Mouse (Mus musculus) lung, postnatal 10 days (tissue): ENCODE results near the gene Bcas3.

Experiments used
- DNase-seq: peaks from one replicate; pipeline ENCODE4 v3.0.0; 2021

Gene Bcas3

GRCm38 (mm10) chr11:85380046-85380445 is 27.1 kb downstream of the Bcas3 start:
- no peak for DNase-seq

DNA sequence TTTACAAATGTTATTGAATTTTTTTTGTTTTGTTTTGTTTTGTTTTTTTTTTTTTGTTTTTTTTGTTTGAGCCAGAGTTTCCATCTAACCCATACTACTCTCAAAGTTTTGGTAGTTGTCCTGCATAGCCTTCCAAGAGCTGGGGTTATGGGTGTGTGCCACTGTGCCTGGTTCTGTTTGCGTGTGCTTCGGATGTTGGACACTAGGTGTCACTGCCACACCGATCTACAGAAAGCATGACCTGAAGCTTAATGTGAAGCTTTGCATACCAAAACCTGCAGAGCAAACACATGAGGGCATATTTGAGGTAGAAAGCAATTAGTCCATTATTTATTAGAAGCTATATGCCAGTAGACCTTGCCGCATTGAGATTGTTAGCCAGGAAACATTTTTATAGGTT is 29.1 kb downstream of the Bcas3 start:
- peak; percentile 87 for DNase-seq

DNA sequence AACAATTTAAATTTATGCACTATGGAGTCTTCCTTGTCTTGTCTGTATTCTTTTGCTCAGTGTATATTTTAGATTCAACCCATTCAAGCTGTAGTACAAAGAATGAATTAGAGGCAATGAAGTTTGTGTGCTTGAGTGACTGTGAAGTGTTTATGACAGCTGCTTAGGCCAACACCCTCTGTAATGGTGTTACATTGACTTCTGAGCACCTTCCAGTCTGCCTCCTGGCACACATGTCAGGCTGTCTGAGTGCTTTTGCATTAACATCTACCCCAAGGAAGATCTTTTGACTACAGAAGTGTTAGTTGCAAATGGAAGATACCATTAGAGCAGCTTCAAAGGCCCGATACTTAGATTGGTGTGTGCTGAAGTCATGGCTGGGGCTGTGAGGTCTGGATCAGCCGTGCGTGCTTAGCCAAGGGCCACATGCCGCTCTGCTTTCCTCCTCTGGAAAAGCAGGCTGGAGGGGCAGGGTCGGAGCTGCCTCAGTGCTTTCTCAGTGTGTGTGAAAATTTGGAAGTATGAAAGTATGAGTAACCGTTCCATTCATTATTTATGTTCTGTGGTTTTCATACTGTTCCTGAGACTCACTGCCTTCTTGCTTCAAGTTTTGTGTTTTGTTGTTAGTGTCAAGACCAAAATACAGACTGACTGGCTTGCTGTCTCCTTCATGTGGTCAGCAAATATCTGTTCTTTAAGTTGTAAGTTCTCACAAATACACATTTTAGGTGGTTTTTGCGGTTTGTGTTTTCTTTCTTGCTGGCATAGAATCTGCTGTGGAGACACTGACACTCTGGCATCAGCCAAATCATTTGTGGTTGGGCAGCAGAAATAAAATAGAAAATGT is 31.2 kb downstream of the Bcas3 start:
- DNase-seq = peak; percentile 72

DNA sequence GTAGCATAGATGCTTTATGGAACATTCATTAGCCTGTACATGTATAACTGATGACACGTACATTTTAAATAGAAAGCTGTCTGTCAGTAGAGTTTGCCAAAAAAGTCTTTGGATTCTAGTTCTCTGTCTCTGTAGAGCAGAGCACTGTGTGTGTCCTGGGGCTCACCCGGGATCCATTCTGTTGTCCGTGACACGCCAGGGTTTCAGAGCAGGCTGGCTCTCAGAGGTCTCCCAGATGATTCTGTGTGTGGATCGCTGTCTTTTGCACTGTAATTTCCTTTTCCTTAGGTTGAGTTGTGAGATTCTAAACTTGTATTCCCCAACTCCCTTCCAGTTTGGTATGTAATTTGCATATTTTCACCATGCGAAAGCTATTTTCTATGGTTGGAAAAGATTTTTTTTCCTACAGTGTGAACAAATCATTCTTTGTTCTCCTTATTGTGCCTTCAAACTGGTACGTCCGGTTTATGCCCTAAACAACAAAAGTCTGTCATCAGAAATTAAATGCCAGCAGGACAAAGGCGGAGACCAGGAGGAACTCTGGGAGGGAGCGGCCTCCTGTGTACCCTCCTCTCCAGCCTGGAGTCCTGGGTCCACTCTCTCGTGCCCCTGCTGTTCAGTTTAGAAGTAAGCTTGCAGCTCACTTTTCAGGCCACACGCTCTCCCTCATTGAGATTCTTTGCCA is 39.4 kb downstream of the Bcas3 start:
- DNase-seq = peak; percentile 80

GRCm38 (mm10) chr11:85392864-85393220 is 39.9 kb downstream of the Bcas3 start:
- peak; percentile 37 for DNase-seq

DNA sequence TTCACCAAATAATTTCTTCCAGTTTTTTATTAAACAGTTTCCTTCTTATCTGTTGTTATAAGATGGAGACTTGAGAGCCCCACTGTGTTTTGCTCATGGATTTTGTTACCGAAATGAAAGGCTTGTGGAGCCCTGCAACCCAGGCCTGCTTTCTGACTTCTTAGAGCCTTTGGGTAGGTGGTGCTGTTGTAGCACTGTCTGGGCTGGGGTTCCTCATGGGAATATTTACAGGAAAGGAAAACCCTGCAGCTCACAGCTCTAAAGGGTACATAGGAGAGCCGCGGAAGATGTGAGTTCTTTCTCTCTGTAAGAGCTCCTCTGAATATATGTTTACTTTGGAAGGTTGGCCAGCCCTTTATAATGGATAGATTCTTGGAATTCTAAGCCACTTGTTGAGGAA is 41.0 kb downstream of the Bcas3 start:
- peak; percentile 65 for DNase-seq

GRCm38 (mm10) chr11:85395361-85395760 is 42.4 kb downstream of the Bcas3 start:
- DNase-seq = no peak

- no peak for DNase-seq
Observed at GRCm38 (mm10) chr11:85406531-85406930, 53.6 kb downstream of the Bcas3 start.

DNA sequence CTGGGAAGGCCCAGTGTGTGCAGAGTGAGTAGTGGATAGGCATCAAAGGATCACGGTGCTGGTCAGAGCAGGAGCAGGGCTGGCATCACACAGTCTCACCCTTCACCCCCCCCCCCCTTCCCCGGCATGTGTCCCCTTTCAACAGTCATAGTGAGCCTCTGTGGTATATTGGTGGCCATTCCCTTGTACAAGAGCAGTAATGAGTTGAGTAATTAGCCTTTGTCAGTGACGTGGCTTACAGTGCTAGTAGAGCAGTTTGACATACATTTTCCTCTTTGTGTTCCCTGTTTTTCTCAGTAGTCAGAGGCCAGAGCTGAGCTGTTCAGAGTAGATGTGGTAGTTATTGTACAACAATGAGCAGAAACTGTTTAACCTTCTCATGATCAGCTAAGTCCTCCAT is 54.7 kb downstream of the Bcas3 start:
- DNase-seq = no peak

- DNase-seq = no peak
Observed at GRCm38 (mm10) chr11:85412319-85412718, 59.4 kb downstream of the Bcas3 start.

- no peak for DNase-seq
Observed at GRCm38 (mm10) chr11:85414476-85414875, 61.5 kb downstream of the Bcas3 start.

DNA sequence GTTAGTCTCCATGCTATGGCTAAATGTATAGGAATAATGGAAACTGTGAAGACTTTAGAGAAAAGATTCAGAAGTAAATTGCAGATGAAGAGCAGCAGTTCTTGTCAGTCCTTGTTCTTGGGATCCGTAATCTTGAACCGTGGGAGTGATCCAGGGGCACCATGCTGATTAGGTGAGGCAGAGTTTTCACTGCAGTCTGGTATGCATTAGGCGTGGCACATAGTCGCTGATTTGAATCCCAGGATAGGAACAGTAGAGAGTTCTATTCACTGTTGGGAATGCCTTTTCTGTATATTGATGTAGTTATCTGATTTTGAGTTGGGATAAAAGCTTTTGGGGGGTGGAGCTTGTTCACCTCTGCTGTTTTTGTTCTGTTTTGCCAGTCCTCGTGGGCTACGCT is 74.4 kb downstream of the Bcas3 start:
- no peak for DNase-seq

DNA sequence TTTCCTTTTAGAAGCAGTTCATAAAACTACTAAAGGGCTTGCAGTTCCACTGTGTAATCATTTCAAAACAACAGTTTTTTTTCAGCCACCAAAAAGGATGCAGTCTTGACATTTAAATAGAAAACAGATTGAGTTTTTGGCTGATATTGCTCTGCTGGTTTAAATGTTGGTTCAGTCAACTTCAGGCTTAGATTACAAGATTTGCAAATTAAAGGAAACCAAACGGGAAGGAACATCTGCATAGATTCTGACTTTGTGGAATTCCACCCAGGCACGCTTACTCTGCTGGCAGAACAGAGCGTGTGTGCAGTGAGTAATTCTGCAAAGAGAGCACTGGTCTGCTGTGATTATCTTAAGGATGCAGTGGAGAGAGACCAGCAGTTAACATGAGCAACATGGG is 75.3 kb downstream of the Bcas3 start:
- peak; percentile 32 for DNase-seq

- DNase-seq = no peak
Observed at GRCm38 (mm10) chr11:85430743-85431448, 77.9 kb downstream of the Bcas3 start.

GRCm38 (mm10) chr11:85447375-85447774 is 94.4 kb downstream of the Bcas3 start:
- DNase-seq = no peak

GRCm38 (mm10) chr11:85453598-85454304 is 100.8 kb downstream of the Bcas3 start:
- no peak for DNase-seq

- DNase-seq = no peak
Observed at GRCm38 (mm10) chr11:85454305-85454682, 101.3 kb downstream of the Bcas3 start.

DNA sequence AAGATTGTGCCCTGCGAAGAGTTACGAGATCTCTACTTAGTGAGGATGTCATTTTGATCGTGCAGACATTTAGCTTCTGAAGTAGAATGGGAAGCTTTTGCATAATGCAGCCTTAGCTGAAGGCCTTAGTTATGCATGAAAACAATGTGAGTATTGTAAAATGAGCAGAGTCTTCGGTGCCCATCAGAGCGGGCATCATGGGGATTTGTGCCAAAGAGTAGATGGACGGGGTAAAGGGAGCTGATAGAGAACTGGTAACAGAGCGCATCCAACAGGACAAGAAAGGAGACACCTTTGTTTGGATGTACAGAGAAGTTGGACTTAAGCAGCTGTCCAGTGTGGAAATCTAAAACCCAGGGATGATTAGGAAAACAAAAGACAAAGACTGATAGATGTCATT is 108.6 kb downstream of the Bcas3 start:
- no peak for DNase-seq

GRCm38 (mm10) chr11:85469526-85469925 is 116.6 kb downstream of the Bcas3 start:
- DNase-seq = peak; percentile 82

GRCm38 (mm10) chr11:85470508-85470907 is 117.5 kb downstream of the Bcas3 start:
- no peak for DNase-seq

GRCm38 (mm10) chr11:85474326-85474725 is 121.4 kb downstream of the Bcas3 start:
- peak; percentile 27 for DNase-seq

DNA sequence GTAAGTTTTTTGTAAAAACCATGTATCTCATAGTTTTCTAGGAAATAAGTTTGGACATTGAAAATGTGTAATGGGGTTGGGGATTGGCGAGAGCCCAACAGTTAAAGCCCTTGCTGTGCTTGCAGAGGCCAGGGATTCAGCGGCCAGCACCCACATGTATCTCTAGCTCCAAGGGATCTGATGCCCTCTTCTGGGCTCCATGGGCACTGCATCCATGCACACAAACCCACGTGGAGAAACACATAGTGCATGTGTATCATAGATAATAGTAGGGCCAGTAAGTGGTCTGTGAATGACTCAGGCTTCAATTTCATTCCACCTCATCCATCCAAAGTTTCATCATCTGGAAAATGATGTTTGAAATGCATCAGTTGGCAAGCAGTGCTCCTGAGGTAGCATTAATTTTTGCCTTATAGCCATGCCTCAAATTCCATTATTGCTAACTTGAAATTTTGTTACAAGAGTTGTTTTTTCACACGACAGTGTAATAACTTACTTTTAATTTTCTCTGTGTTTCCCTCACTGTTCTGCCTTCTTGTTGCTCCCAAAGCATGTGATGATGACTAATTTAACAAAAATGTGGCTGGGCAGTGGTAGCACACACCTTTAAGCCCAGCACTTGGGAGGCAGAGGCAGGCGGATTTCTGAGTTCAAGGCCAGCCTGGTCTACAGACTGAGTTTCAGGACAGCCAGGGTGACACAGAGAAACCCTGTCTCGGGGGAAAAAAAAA is 129.9 kb downstream of the Bcas3 start:
- DNase-seq = peak; percentile 33
